Mouse (Mus musculus): Measurements from ENCODE around the gene Derl3.
"Not testable (repeated sequence)": the region's sequence is repeated elsewhere in the genome, so short reads cannot be mapped to it uniquely, and the experiment has no call there.

The Derl3 gene

DNA sequence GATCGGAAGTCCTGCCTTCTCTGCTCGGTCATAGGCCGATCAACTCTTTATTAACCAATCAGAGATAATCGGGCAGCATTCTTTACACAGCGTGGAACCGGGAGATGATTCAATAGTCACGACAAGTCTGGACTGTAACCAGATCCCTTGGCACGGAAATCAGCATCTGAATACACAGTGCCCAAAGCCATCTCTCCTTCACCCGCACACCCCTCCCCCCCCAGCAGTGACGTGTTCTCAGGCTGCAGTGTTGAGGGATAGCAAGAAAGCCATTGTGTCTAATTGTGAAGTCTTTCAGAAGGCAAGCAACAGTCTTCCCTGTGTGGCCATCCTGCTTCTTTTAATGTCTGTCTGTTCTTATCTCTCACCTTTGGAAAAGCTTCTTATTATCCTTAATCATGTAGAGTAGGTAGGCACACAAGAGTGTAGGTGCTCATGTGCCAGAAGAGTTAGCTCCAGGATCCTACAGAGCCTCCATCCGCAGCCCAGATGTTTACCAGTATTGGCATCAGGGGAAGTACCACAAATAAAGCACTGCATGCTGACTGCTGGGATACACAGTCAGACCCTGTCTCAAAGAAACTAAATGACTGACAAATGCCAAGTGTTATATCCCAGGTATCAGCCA lies 20.2 kb upstream of the Derl3 start:
- DNase-seq, result peak; percentile 95

DNA sequence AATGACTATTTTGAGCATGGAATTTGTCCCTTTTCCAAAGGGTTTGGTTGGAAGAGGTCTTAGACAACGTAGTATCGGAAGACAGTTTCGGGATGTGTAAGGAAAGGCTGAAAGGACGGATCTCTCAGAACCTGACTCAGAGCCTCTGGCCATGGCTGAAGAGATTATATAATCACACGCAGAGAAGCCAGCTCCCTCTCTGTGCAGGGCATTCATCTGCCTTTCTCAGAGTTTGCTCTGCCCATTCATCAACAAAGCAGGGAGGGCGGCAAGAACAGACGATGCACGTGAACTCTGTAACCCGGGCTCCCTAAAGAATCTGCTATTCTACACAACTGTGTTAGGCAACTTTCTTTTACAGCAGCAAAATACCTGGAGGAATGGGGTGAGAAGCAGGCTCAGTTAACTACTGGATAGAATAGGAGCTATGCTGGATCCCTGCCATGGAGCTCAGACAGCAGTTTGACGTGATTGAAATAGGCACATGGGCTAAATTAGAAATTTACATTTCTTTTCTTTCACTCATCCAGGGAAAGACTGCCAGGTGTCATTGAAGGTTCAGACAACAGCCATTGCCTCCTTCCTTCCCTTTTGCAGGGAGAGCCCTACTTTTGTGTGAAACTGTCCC lies 19.6 kb upstream of the Derl3 start:
- no peak for DNase-seq

GRCm38 (mm10) chr10:75878836-75879235 lies 14.4 kb upstream of the Derl3 start:
- DNase-seq, result no peak

DNA sequence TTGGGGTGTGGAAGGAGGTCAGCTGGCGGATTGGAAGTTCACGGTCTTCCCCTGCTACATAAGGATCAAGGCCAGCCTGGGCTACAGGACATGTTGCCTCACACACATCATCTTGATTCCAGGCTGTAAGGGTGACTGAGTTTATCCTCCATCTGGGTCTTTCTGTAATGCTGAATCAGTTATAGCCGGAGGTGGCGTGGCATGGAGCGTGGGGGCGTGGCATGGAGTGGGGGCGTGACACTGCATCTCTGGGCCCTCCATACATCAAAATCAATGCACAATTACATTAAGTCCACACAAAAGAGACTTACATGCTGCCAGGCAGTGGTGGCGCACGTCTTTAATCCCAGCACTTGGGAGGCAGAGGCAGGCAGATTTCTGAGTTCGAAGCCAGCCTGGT lies 12.9 kb upstream of the Derl3 start:
- no peak for DNase-seq

- DNase-seq, result peak; percentile 26
Observed at GRCm38 (mm10) chr10:75880771-75881577, 12.2 kb upstream of the Derl3 start.

DNA sequence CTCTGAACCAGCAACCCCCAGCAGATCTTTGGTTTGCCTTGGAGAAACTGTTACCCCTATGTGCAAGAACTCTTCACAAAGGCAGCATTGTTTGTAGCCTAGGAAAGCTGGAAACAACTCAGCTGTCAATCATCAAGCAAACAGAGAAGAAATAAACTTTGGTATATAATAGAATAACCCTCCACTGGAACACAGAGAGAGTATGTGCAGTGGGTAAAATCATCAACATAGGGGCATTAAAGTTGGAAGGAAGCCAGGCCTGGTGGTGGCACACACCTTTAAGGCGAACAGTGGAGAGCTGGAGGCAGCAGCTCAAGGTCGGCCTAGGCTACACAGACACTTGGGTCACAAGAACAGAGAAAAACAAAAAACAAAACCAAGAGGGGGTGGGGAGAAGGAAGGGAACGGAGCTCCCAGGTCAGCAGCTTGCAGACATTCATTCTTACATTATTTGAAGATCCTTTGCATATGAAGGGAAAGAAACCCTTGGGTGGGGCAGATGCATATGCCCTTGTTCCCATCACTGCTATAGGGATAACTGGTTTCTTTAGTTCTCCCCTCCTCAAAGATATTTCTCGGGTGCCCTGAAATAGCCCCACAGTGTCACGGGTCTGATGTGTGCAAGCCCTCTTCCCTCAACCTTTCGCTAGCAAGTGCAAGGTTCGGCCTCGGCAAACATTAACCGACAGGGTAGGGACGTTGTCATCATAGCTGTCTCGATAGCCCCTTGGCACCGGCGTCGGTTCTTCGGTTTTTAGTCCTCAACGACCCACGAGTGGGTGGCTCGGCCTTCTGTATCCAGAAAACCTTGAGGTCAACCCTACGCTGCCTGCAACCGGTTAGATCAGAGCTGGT lies 11.4 kb upstream of the Derl3 start:
- DNase-seq, result peak; percentile 67

GRCm38 (mm10) chr10:75882433-75883231 lies 10.6 kb upstream of the Derl3 start:
- DNase-seq, result peak; percentile 70

DNA sequence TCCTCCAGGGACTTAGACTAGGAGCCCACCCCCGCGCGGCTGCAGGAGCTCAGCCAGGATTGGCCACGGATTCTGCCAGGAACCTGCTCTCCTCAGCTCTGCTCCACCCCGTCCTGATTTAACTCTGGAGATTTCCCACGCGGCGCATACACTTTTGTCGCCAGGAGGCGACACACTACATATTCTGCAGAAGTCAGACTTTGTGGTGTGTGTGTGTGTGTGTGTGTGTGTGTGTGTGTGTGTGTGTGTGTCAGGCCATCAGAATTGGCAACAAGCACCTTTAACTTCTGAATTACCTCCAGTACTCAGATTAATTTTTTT lies 10.0 kb upstream of the Derl3 start:
- DNase-seq, result peak; percentile 92

DNA sequence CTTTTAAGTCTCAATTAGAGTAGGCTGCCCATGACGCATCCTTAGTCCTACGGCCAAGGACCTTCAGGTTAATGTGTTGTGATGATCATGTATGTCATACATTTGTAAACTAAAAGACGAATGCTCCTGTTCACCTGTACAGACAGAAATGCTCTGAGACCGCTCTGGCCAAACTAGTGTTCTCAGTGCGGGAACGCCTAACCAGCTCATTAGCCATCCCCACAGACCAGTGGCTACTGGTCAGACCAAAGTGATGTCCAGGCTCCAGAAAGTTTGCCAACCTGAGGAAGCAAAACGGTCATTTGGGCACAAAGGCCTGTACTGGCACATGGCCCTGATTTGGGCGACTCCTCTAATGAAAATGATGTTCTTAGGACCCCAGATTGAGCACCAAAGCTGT lies 8.5 kb upstream of the Derl3 start:
- no peak for DNase-seq

- DNase-seq, result not testable (repeated sequence)
Observed at GRCm38 (mm10) chr10:75887504-75887903, 5.7 kb upstream of the Derl3 start.

GRCm38 (mm10) chr10:75889406-75890153 lies 3.6 kb upstream of the Derl3 start:
- DNase-seq, result no peak

DNA sequence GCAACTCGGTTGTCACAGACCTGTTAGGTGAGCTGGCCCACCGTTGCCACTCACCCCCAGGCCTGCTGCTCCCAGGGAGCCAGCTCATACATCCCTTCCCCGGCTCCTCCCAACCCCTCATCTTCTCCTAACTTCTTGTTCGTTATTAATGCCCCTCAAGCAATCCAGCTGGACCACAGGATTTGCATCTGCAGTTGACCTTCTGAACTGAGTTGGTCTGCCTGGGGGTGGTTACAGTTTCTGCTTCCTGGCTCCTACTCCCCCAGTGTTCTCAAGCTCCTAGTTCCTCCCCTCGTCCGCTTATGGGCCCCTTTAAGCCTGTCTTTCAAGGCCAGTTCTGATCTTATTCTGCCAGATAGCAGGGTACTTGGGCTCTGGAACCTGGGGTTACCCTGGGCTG lies 1.4 kb downstream of the Derl3 start:
- no peak for DNase-seq

GRCm38 (mm10) chr10:75895730-75896129 lies 2.5 kb downstream of the Derl3 start:
- DNase-seq, result no peak

GRCm38 (mm10) chr10:75896208-75896607 lies 3.0 kb downstream of the Derl3 start:
- DNase-seq, result no peak

DNA sequence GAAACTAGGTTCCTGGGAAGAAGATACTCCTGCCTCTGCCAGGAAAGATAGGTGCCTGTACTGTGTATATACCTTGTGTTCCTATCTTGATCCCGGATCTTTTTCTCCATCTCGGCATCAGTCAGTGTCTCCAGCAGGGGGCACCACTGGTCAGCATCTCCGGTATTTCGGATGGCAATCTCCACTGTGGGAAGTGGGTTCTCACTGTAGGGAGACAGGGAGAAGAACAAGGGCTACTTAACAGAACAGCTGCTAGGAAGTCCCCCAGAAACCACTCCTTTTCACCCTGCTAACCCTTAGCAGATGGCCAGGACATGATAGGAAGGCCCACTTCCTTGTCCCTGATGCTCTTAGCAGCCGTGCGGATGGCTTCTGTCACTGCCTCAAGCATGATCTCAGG lies 4.2 kb downstream of the Derl3 start:
- peak; percentile 81 for DNase-seq

DNA sequence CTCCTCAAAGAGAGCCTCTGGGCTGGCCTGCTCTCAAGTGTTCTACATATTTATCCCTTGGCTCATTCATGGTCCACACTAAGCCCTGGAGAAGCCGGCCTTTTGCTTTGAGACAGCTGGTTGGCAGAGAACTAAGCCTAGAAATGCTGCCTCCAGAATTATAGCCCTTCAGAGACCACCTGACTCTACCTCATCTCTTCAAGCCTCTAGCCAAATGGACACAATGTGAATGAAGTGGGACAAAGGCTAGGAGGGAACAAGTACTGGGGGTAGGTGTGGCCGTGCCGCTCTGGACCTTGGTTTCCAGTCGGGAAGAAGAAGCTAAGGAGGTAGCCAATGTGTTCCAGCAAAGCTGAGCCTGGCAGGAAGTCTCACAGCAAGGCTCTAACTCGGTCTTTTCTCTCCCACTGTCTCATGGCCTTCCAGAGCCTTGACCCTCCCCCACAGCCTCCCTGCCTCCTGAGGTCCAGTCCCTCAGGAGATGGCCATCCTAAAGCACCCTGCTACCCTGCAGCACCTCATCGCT lies 4.9 kb downstream of the Derl3 start:
- no peak for DNase-seq

- no peak for DNase-seq
Observed at GRCm38 (mm10) chr10:75898846-75899245, 5.6 kb downstream of the Derl3 start.

GRCm38 (mm10) chr10:75904391-75904790 lies 11.2 kb downstream of the Derl3 start:
- DNase-seq, result no peak

DNA sequence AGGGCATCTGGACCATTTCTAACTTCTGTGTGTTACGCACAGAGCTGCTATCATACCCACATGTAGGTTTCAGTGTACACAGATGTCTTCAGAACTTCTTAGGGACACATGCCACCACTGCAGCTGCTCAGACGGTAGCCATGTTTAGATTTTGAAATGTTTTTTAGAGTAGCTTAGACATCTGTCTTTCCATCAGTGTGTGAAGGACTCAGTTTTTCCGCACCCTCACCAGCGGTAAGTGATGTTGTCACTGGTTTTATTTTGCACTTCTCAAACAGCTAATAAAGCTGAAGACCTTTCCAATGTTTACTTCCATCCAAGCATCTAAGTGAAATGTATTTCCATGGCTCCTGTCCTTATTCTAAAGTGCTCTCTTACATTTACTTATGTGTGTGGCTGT lies 13.7 kb downstream of the Derl3 start:
- no peak for DNase-seq

- no peak for DNase-seq
Observed at GRCm38 (mm10) chr10:75910698-75911097, 17.5 kb downstream of the Derl3 start.

- DNase-seq, result no peak
Observed at GRCm38 (mm10) chr10:75913013-75913589, 19.9 kb downstream of the Derl3 start.
